Mouse (Mus musculus) subcutaneous adipose tissue, adult 2 months (tissue): ENCODE measurements around the gene 2610528J11Rik. TPM values are rescaled to one million over a fixed set of nuclear protein-coding genes. Genes with fewer than 3 reads are reported as not detected.

Experiments used
- polyA plus RNA-seq: library from polyadenylated mRNA; depleted of rRNA; stranded (reverse); fragments of >200 nt; gene quantifications from 2 replicates; pipeline ENCODE4 v1.2.3, GENCODE M21; 2012; ENCODE audit warnings: low replicate concordance; rRNA removed

2610528J11Rik gene
- 9.1 TPM in 1 of 2 replicates, not detected in the other for polyA plus RNA-seq

GRCm38 (mm10) chr4:118526408-118527334 lies at the start of gene 2610528J11Rik:
Gene 2610528J11Rik (plus strand): TSS chr4:118526999.

GRCm38 (mm10) chr4:118489717-118490132 lies 37.1 kb upstream of the 2610528J11Rik start, which contains the start of gene Tie1:
Gene Tie1 (minus strand): TSS chr4:118490061.

DNA sequence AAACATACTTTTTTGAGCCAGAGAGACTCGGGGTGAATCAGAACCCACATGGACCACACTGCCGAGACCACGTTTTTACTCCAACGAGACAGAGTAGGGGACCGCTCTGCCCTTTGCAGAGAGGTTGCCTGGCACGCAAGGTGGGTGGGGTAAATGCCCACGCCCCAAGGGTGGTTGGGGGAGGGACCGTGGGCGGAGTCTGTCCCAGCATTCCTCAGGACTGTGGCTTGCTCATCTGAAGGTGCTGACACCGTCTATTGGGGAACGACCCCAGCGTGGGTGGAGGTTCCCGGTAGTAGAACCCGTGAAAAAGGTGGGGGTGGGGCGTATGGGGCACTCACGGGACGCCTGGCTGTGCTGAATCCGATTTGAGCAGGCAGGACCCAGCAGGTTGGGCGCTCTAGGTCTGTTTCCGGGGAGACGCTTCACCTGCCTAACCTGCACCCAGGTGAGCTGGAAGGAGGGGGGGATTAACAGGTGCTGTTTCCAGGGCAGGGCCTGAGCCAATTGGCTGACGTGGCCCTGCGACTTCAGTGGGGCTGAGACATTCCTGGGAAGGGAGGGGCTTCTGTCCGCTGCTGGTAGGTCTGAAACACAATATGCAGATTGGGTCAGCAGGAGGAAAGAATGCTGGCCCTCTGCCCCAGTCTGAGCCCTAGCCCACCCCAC lies 16.9 kb downstream of the 2610528J11Rik start, which contains the start of gene Tmem125:
Tmem125 (minus strand) TSS at position 453 of the 669 bp plus-strand sequence.

Other genes starting within 250 kb of the 2610528J11Rik start
- 21.9 and 68.1 TPM in 2 replicates for gene Ptprf, start 235.6 kb upstream of the 2610528J11Rik start, polyA plus RNA-seq
- gene Szt2, start 117.7 kb upstream of the 2610528J11Rik start, polyA plus RNA-seq = 16.5 and 34.0 TPM in 2 replicates
- 37.6 and 44.0 TPM in 2 replicates for gene Med8, start 117.7 kb upstream of the 2610528J11Rik start, polyA plus RNA-seq
- gene Elovl1, start 98.9 kb upstream of the 2610528J11Rik start, polyA plus RNA-seq = 183 and 207 TPM in 2 replicates
- gene Cdc20, start 89.6 kb upstream of the 2610528J11Rik start, polyA plus RNA-seq = 2.6 and 29.1 TPM in 2 replicates
- gene Mpl, start 69.5 kb upstream of the 2610528J11Rik start, polyA plus RNA-seq = 0.09 TPM in 1 of 2 replicates, not detected in the other
- gene Tie1, start 36.9 kb upstream of the 2610528J11Rik start, polyA plus RNA-seq = 63.5 and 115 TPM in 2 replicates
- 0.92 and 9.3 TPM in 2 replicates for gene Tmem125, start 17.0 kb downstream of the 2610528J11Rik start, polyA plus RNA-seq
- gene Cfap57, start 93.8 kb downstream of the 2610528J11Rik start, polyA plus RNA-seq = 0.06 TPM in 1 of 2 replicates, not detected in the other
- 18.4 and 38.8 TPM in 2 replicates for gene Ebna1bp2, start 93.8 kb downstream of the 2610528J11Rik start, polyA plus RNA-seq
- gene Olfr62, start 132.0 kb downstream of the 2610528J11Rik start, polyA plus RNA-seq = not detected in 2 replicates
- gene Olfr1342, start 165.8 kb downstream of the 2610528J11Rik start, polyA plus RNA-seq = not detected in 2 replicates
- not detected in 2 replicates for gene Olfr1341, start 176.5 kb downstream of the 2610528J11Rik start, polyA plus RNA-seq
- not detected in 2 replicates for gene Olfr1340, start 193.1 kb downstream of the 2610528J11Rik start, polyA plus RNA-seq
- not detected in 2 replicates for gene Olfr1339, start 205.2 kb downstream of the 2610528J11Rik start, polyA plus RNA-seq
- gene Olfr1338, start 231.7 kb downstream of the 2610528J11Rik start, polyA plus RNA-seq = not detected in 2 replicates